Mouse (Mus musculus): ENCODE results near the gene Nos3.

- no peak for TF ChIP-seq CTCF (IDR thresholded peaks at IDR 0.05; ENCODE audit: low read depth, low read length)
- TF ChIP-seq POLR2A (IDR thresholded peaks at IDR 0.05; ENCODE audit: extremely low read depth, insufficient read depth, low read length): no peak
These were observed 17.3 kb upstream of the Nos3 start for GRCm38 (mm10) chr5:24347186-24347875.
